Mouse (Mus musculus): ENCODE results near the gene Cracr2b. TPM values are rescaled to one million over a fixed set of nuclear protein-coding genes. Genes with fewer than 3 reads are reported as not detected.
A peak's percentile ranks its signal among the peaks of the same experiment; 100 is the strongest.

Cracr2b gene
- polyA plus RNA-seq, 1 experiment from 2014 or later, result 6.6 TPM

GRCm38 (mm10) chr7:141457236-141457635 lies 3.7 kb upstream of the Cracr2b start:
- Histone ChIP-seq H3K9ac (ENCODE audit: low read depth, low read length) (no peak overlapping the region), H3K4me2 (ENCODE audit: low read length) (no peak overlapping the region), H3K4me3 (ENCODE audit: low read depth, low read length) (no peak overlapping the region), H3K36me3 (ENCODE audit: control insufficient read depth, insufficient read depth, low read length) (peaks cover 4% of the 10 kb centered on the region; the same call in 1 of the 2 replicates), H3K4me1 (ENCODE audit: control insufficient read depth, insufficient read depth, low read length) (peaks cover 18% of the 10 kb centered on the region), H3K27me3 (ENCODE audit: control insufficient read depth, insufficient read depth, low read depth, low read length) (peaks cover 24% of the 10 kb centered on the region), H3K27ac (ENCODE audit: low read length) (no peak overlapping the region), H3K9me3 (replicated peaks; ENCODE audit: control insufficient read depth, low read length, poor library complexity, severe bottlenecking) (no peaks in the 10 kb centered on the region)
- no peak for ATAC-seq
- WGBS, result 94% methylated on average over 14 of the region's 14 CpGs

GRCm38 (mm10) chr7:141457986-141458660 lies 2.8 kb upstream of the Cracr2b start:
- H3K36me3 ChIP-seq (ENCODE audit: control insufficient read depth, insufficient read depth, low read length), result peaks cover 4% of the 10 kb centered on the region; the same call in 1 of the 2 replicates
- H3K9ac ChIP-seq (ENCODE audit: low read depth, low read length), result no peak overlapping the region
- H3K4me3 ChIP-seq (ENCODE audit: low read depth, low read length), result no peak overlapping the region
- ATAC-seq, result no peak
- no peaks in the 10 kb centered on the region for H3K9me3 ChIP-seq (replicated peaks; ENCODE audit: control insufficient read depth, low read length, poor library complexity, severe bottlenecking)
- H3K27me3 ChIP-seq (ENCODE audit: control insufficient read depth, insufficient read depth, low read depth, low read length), result peaks cover 32% of the 10 kb centered on the region
- no peak overlapping the region for H3K4me2 ChIP-seq (ENCODE audit: low read length)
- no peak overlapping the region for H3K27ac ChIP-seq (ENCODE audit: low read length)
- H3K4me1 ChIP-seq (ENCODE audit: control insufficient read depth, insufficient read depth, low read length), result peaks cover 18% of the 10 kb centered on the region
- WGBS, result 76% methylated on average over 15 of the region's 15 CpGs

GRCm38 (mm10) chr7:141458661-141459060 lies 2.2 kb upstream of the Cracr2b start:
- no peak overlapping the region for H3K9ac ChIP-seq (ENCODE audit: low read depth, low read length)
- 92% methylated on average over 11 of the region's 11 CpGs for WGBS
- H3K27ac ChIP-seq (ENCODE audit: low read length), result no peak overlapping the region
- no peak overlapping the region for H3K4me2 ChIP-seq (ENCODE audit: low read length)
- no peaks in the 10 kb centered on the region for H3K9me3 ChIP-seq (replicated peaks; ENCODE audit: control insufficient read depth, low read length, poor library complexity, severe bottlenecking)
- ATAC-seq, result no peak
- no peak overlapping the region for H3K4me3 ChIP-seq (ENCODE audit: low read depth, low read length)
- H3K36me3 ChIP-seq (ENCODE audit: control insufficient read depth, insufficient read depth, low read length), result peaks cover 4% of the 10 kb centered on the region; the same call in 1 of the 2 replicates
- peaks cover 18% of the 10 kb centered on the region for H3K4me1 ChIP-seq (ENCODE audit: control insufficient read depth, insufficient read depth, low read length)
- peaks cover 38% of the 10 kb centered on the region for H3K27me3 ChIP-seq (ENCODE audit: control insufficient read depth, insufficient read depth, low read depth, low read length)

- no peak overlapping the region for H3K4me3 ChIP-seq (ENCODE audit: low read depth, low read length)
- no peaks in the 10 kb centered on the region for H3K9me3 ChIP-seq (replicated peaks; ENCODE audit: control insufficient read depth, low read length, poor library complexity, severe bottlenecking)
- ATAC-seq, result no peak
- H3K4me1 ChIP-seq (ENCODE audit: control insufficient read depth, insufficient read depth, low read length), result peaks cover 18% of the 10 kb centered on the region
- H3K36me3 ChIP-seq (ENCODE audit: control insufficient read depth, insufficient read depth, low read length), result peaks cover 4% of the 10 kb centered on the region; the same call in 1 of the 2 replicates
- WGBS, result 92% methylated on average over 17 of the region's 17 CpGs
- no peak overlapping the region for H3K4me2 ChIP-seq (ENCODE audit: low read length)
- peaks cover 44% of the 10 kb centered on the region for H3K27me3 ChIP-seq (ENCODE audit: control insufficient read depth, insufficient read depth, low read depth, low read length)
- no peak overlapping the region for H3K27ac ChIP-seq (ENCODE audit: low read length)
- H3K9ac ChIP-seq (ENCODE audit: low read depth, low read length), result no peak overlapping the region
Measured at GRCm38 (mm10) chr7:141459301-141459711, 1.6 kb upstream of the Cracr2b start.

- ATAC-seq, result no peak
- H3K27me3 ChIP-seq (ENCODE audit: control insufficient read depth, insufficient read depth, low read depth, low read length), result peaks cover 51% of the 10 kb centered on the region
- no peak overlapping the region for H3K4me2 ChIP-seq (ENCODE audit: low read length)
- H3K27ac ChIP-seq (ENCODE audit: low read length), result no peak overlapping the region
- H3K9me3 ChIP-seq (replicated peaks; ENCODE audit: control insufficient read depth, low read length, poor library complexity, severe bottlenecking), result no peaks in the 10 kb centered on the region
- no peak overlapping the region for H3K4me3 ChIP-seq (ENCODE audit: low read depth, low read length)
- no peak overlapping the region for H3K9ac ChIP-seq (ENCODE audit: low read depth, low read length)
- peaks cover 4% of the 10 kb centered on the region; the same call in 1 of the 2 replicates for H3K36me3 ChIP-seq (ENCODE audit: control insufficient read depth, insufficient read depth, low read length)
- WGBS, result 76% methylated on average over 5 of the region's 5 CpGs
- H3K4me1 ChIP-seq (ENCODE audit: control insufficient read depth, insufficient read depth, low read length), result peaks cover 23% of the 10 kb centered on the region
Measured at GRCm38 (mm10) chr7:141460001-141460390, 898 bp upstream of the Cracr2b start.

- no peak for ATAC-seq
- 4% methylated on average over 41 of the region's 59 CpGs for WGBS
- H3K4me3 ChIP-seq (ENCODE audit: low read depth, low read length), result peak overlapping the region; percentile 42
- no peaks in the 10 kb centered on the region for H3K9me3 ChIP-seq (replicated peaks; ENCODE audit: control insufficient read depth, low read length, poor library complexity, severe bottlenecking)
- peaks cover 4% of the 10 kb centered on the region; the same call in 1 of the 2 replicates for H3K36me3 ChIP-seq (ENCODE audit: control insufficient read depth, insufficient read depth, low read length)
- H3K4me1 ChIP-seq (ENCODE audit: control insufficient read depth, insufficient read depth, low read length), result peaks cover 17% of the 10 kb centered on the region
- peak overlapping the region; percentile 74 for H3K4me2 ChIP-seq (ENCODE audit: low read length)
- H3K27me3 ChIP-seq (ENCODE audit: control insufficient read depth, insufficient read depth, low read depth, low read length), result peaks cover 68% of the 10 kb centered on the region
- no peak overlapping the region for H3K27ac ChIP-seq (ENCODE audit: low read length)
- H3K9ac ChIP-seq (ENCODE audit: low read depth, low read length), result peak overlapping the region; percentile 60
Measured at GRCm38 (mm10) chr7:141461521-141462332, 833 bp downstream of the Cracr2b start.

GRCm38 (mm10) chr7:141462333-141462821 lies 1.5 kb downstream of the Cracr2b start:
- Histone ChIP-seq H3K36me3 (ENCODE audit: control insufficient read depth, insufficient read depth, low read length) (peaks cover 4% of the 10 kb centered on the region; the same call in 1 of the 2 replicates), H3K27me3 (ENCODE audit: control insufficient read depth, insufficient read depth, low read depth, low read length) (peaks cover 70% of the 10 kb centered on the region), H3K9me3 (replicated peaks; ENCODE audit: control insufficient read depth, low read length, poor library complexity, severe bottlenecking) (no peaks in the 10 kb centered on the region), H3K4me2 (ENCODE audit: low read length) (peak overlapping the region; percentile 74), H3K27ac (ENCODE audit: low read length) (no peak overlapping the region), H3K9ac (ENCODE audit: low read depth, low read length) (no peak overlapping the region), H3K4me3 (ENCODE audit: low read depth, low read length) (no peak overlapping the region), H3K4me1 (ENCODE audit: control insufficient read depth, insufficient read depth, low read length) (peaks cover 18% of the 10 kb centered on the region)
- no peak for ATAC-seq
- WGBS, result 18% methylated on average over 5 of the region's 5 CpGs

- 19% methylated on average over 12 of the region's 12 CpGs for WGBS
- Histone ChIP-seq H3K4me2 (ENCODE audit: low read length) (peak overlapping the region; percentile 39), H3K36me3 (ENCODE audit: control insufficient read depth, insufficient read depth, low read length) (no peaks in the 10 kb centered on the region), H3K9ac (ENCODE audit: low read depth, low read length) (no peak overlapping the region), H3K27ac (ENCODE audit: low read length) (no peak overlapping the region), H3K27me3 (ENCODE audit: control insufficient read depth, insufficient read depth, low read depth, low read length) (peaks cover 70% of the 10 kb centered on the region), H3K9me3 (replicated peaks; ENCODE audit: control insufficient read depth, low read length, poor library complexity, severe bottlenecking) (no peaks in the 10 kb centered on the region), H3K4me1 (ENCODE audit: control insufficient read depth, insufficient read depth, low read length) (peaks cover 30% of the 10 kb centered on the region), H3K4me3 (ENCODE audit: low read depth, low read length) (no peak overlapping the region)
- ATAC-seq, result no peak
Measured at GRCm38 (mm10) chr7:141463824-141464602, 3.1 kb downstream of the Cracr2b start.

All from midbrain, embryonic 16.5 days (tissue).